Mouse (Mus musculus) neural tube, embryonic 12.5 days (tissue): ENCODE results near the gene Serpina9. TPM values are rescaled to one million over a fixed set of nuclear protein-coding genes. Genes with fewer than 3 reads are reported as not detected.

ENCODE experiments used
- ATAC-seq: fragments of 200-750 bp; cut with Nextera tagmentation; 2 replicates; pipeline ENCODE4 v1.8.0; 2017; ENCODE audit warnings: low read depth, mild to moderate bottlenecking, moderate TSS enrichment, moderate library complexity; ENCODE audit not compliant: low FRiP score
- H3K27ac ChIP-seq: fragments of 300-500 bp; sonication (generic); 2 replicates; pipeline ENCODE4 v1.5.1; 2016
- H3K27me3 ChIP-seq: fragments of 300-500 bp; sonication (generic); replicated peaks from 2 replicates; pipeline ENCODE4 v1.6.1; 2016; ENCODE audit warnings: mild to moderate bottlenecking
- H3K36me3 ChIP-seq: fragments of 300-500 bp; sonication (generic); 2 replicates; pipeline ENCODE4 v1.6.1; 2016; ENCODE audit warnings: mild to moderate bottlenecking
- H3K4me1 ChIP-seq: fragments of 300-500 bp; sonication (generic); 2 replicates; pipeline ENCODE4 v1.6.1; 2016
- H3K4me2 ChIP-seq: fragments of 300-500 bp; sonication (generic); replicated peaks from 2 replicates; pipeline ENCODE4 v1.6.1; 2016; ENCODE audit warnings: mild to moderate bottlenecking
- H3K4me3 ChIP-seq: fragments of 300-500 bp; sonication (generic); 2 replicates; pipeline ENCODE4 v1.5.1; 2016
- H3K9ac ChIP-seq: fragments of 300-500 bp; sonication (generic); 2 replicates; pipeline ENCODE4 v1.6.1; 2016; ENCODE audit warnings: mild to moderate bottlenecking
- H3K9me3 ChIP-seq: fragments of 300-500 bp; sonication (generic); 2 replicates; pipeline ENCODE4 v1.6.1; 2016; ENCODE audit warnings: mild to moderate bottlenecking
- whole genome bisulfite sequencing: fragments of 180-500 bp; shearing (Covaris S2); methylation state at CpG from one replicate; pipeline ENCODE4 v1.1.7; 2016; 5-methylcytosine and 5-hydroxymethylcytosine counted together
- polyA plus RNA-seq: library from polyadenylated mRNA; unstranded; fragments of >200 nt; fragmentation: Nextera tagmentation; extraction: Ambion mirVana; gene quantifications from 2 replicates; pipeline ENCODE4 v1.2.1, GENCODE M21; 2016

Serpina9 gene
- polyA plus RNA-seq, 1 experiment from 2014 or later: not detected

DNA sequence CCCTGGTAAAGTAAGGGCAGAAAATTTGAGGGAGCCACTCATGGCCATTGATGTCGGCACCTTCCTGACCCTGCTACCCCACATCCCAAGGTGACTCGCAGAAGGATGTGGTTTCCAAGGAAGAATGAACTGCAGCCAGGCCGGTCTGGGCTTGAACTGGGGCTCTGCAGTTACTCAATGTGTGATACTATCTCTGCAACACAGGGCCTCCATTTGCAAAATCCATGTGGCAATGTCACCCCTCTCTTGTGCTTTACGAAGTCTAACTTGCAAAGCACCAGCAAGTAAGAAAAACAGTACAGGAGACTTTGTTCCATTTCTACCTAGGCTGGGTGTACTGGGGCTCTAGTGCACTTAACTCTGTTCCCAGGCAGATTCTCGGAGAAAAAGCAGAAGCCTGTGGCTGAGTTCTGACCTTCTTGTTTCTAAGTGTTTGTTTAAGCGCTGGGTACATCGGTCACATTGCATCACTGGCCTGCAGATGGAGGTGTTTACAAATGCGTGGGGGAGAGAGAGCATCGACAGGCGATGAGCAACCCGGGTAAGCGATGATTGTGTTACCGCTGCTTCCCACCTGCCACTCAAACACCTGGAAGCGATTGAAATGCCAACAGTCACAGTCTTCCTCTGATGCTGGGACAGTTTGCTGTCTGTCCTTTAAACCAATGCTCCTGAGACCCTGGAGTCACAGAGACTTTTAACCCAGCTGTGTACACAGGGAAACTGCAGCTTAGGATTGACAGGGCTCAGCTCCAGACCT, 24.6 kb downstream of the Serpina9 start:
- H3K9ac ChIP-seq: no peak overlapping the region

GRCm38 (mm10) chr12:103985868-103986267, 27.7 kb downstream of the Serpina9 start:
- H3K4me3 ChIP-seq: no peak overlapping the region
- H3K27me3 ChIP-seq: no peaks in the 10 kb centered on the region

More for the DNA sequence above, 24.6 kb downstream of the Serpina9 start:
- no peaks in the 10 kb centered on the region for H3K27me3 ChIP-seq
- H3K4me3 ChIP-seq: no peak overlapping the region
- no peaks in the 10 kb centered on the region for H3K36me3 ChIP-seq
- 68% methylated on average over 14 of the region's 14 CpGs for WGBS
- H3K4me2 ChIP-seq: no peak overlapping the region
- no peak for ATAC-seq
- H3K27ac ChIP-seq: no peak overlapping the region
- H3K4me1 ChIP-seq: no peaks in the 10 kb centered on the region
- no peaks in the 10 kb centered on the region for H3K9me3 ChIP-seq

DNA sequence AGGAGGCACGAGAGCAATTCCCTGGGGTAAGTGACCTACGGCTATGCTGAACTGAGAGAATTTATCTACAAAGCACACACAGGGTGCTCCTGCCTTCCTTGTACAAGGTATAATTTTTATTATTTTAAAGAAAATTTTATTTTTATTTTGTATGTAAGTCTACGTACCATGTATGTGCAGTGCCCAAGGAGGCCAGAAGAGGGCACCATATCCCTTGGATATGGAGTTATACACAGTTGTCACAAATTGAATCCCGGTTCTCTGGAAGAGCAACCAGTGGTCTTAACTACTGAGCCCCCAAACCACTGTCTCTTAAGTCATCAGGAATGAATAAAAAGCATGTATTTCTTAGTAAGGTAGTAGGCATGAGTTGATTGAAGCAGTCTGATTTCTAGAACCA, 28.6 kb downstream of the Serpina9 start:
- Histone ChIP-seq H3K9me3 (no peaks in the 10 kb centered on the region), H3K4me1 (no peaks in the 10 kb centered on the region), H3K4me3 (no peak overlapping the region), H3K27ac (no peak overlapping the region), H3K9ac (no peak overlapping the region), H3K27me3 (no peaks in the 10 kb centered on the region), H3K4me2 (no peak overlapping the region), H3K36me3 (no peaks in the 10 kb centered on the region)
- WGBS: 68% methylated on average over 4 of the region's 4 CpGs
- no peak for ATAC-seq

More at GRCm38 (mm10) chr12:103985868-103986267, 27.7 kb downstream of the Serpina9 start:
- Histone ChIP-seq H3K4me2 (no peak overlapping the region), H3K36me3 (no peaks in the 10 kb centered on the region), H3K9me3 (no peaks in the 10 kb centered on the region), H3K27ac (no peak overlapping the region), H3K9ac (no peak overlapping the region), H3K4me1 (no peaks in the 10 kb centered on the region)
- no peak for ATAC-seq
- 74% methylated on average over 5 of the region's 5 CpGs for WGBS

- Histone ChIP-seq H3K9me3 (no peaks in the 10 kb centered on the region), H3K4me3 (no peak overlapping the region), H3K36me3 (no peaks in the 10 kb centered on the region), H3K4me2 (no peak overlapping the region), H3K9ac (no peak overlapping the region), H3K27me3 (no peaks in the 10 kb centered on the region), H3K4me1 (no peaks in the 10 kb centered on the region), H3K27ac (no peak overlapping the region)
- 82% methylated on average over 7 of the region's 7 CpGs for WGBS
- no peak for ATAC-seq
These were observed 31.8 kb downstream of the Serpina9 start for GRCm38 (mm10) chr12:103981646-103982360.

DNA sequence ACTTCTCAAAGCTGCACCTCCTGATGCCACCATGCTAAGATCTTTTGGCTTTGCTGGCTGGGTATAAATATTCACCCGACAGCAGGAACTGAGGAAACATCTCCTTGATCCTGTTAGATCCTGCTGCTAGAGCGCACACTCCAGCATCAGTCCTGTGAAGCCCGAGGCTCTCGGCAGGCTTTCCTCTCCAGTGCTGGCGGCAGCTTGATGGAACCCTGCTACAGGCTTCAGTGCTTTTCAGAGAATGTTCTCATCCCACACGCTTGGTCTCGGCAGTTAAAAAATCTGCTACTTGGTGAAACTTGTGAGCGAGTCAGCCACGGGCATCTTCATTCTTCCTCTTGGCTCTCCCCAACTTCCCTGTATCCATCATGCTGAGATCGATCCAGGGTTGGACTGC, 35.3 kb downstream of the Serpina9 start:
- Histone ChIP-seq H3K36me3 (no peaks in the 10 kb centered on the region), H3K27ac (no peak overlapping the region), H3K9me3 (no peaks in the 10 kb centered on the region), H3K4me2 (no peak overlapping the region), H3K4me3 (no peak overlapping the region), H3K4me1 (no peaks in the 10 kb centered on the region), H3K9ac (no peak overlapping the region), H3K27me3 (no peaks in the 10 kb centered on the region)
- WGBS: 90% methylated on average over 10 of the region's 10 CpGs
- no peak for ATAC-seq

DNA sequence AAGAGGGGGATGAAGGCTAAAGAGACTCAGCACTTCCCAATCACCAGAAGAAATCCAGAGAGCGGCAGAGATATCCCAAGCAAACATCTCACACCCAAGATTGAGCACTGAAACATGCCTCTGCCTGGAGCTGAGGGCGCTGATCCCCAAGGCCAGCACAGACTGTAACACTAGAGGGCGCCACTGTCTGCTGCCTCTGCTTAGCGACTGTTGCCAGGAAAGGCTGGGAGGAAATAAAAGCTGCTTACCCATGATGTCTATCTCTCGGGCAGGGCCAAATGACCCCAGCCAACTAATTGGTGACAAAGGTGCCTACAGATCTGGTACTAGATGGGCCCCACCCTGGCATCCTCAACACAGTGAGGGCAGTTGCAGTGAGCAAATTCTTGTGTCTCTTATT, 35.7 kb downstream of the Serpina9 start:
- H3K4me2 ChIP-seq: no peak overlapping the region
- no peaks in the 10 kb centered on the region for H3K27me3 ChIP-seq
- H3K9ac ChIP-seq: no peak overlapping the region
- H3K36me3 ChIP-seq: no peaks in the 10 kb centered on the region
- H3K4me3 ChIP-seq: no peak overlapping the region
- no peak for ATAC-seq
- WGBS: 33% methylated on average over 5 of the region's 5 CpGs
- no peaks in the 10 kb centered on the region for H3K4me1 ChIP-seq
- no peak overlapping the region for H3K27ac ChIP-seq
- H3K9me3 ChIP-seq: no peaks in the 10 kb centered on the region

- H3K27me3 ChIP-seq: no peaks in the 10 kb centered on the region
- WGBS: 60% methylated on average over 3 of the region's 3 CpGs
- H3K4me1 ChIP-seq: no peaks in the 10 kb centered on the region
- H3K9me3 ChIP-seq: no peaks in the 10 kb centered on the region
- no peak overlapping the region for H3K4me3 ChIP-seq
- H3K4me2 ChIP-seq: no peak overlapping the region
- no peak overlapping the region for H3K27ac ChIP-seq
- ATAC-seq: no peak
- no peak overlapping the region for H3K9ac ChIP-seq
- no peaks in the 10 kb centered on the region for H3K36me3 ChIP-seq
These were observed 36.5 kb downstream of the Serpina9 start for GRCm38 (mm10) chr12:103977060-103977459.

GRCm38 (mm10) chr12:103971080-103971479, 42.5 kb downstream of the Serpina9 start:
- Histone ChIP-seq H3K36me3 (no peaks in the 10 kb centered on the region), H3K4me3 (no peak overlapping the region), H3K9me3 (0 out of 2 replicates have a peak, but pooled peaks cover 5% of the 10 kb centered on the region), H3K9ac (no peak overlapping the region), H3K4me1 (no peaks in the 10 kb centered on the region), H3K4me2 (no peak overlapping the region), H3K27me3 (no peaks in the 10 kb centered on the region), H3K27ac (no peak overlapping the region)
- WGBS: 90% methylated on average over 4 of the region's 4 CpGs
- ATAC-seq: no peak

- no peak for ATAC-seq
- Histone ChIP-seq H3K9ac (no peak overlapping the region), H3K4me2 (no peak overlapping the region), H3K36me3 (no peaks in the 10 kb centered on the region), H3K4me3 (no peak overlapping the region), H3K27ac (no peak overlapping the region), H3K4me1 (no peaks in the 10 kb centered on the region), H3K9me3 (0 out of 2 replicates have a peak, but pooled peaks cover 11% of the 10 kb centered on the region), H3K27me3 (no peaks in the 10 kb centered on the region)
- WGBS: 89% methylated on average over 9 of the region's 9 CpGs
These were observed 43.9 kb downstream of the Serpina9 start for GRCm38 (mm10) chr12:103969577-103970116.

GRCm38 (mm10) chr12:103966761-103967160, 46.8 kb downstream of the Serpina9 start:
- Histone ChIP-seq H3K36me3 (no peaks in the 10 kb centered on the region), H3K4me2 (no peak overlapping the region), H3K9ac (no peak overlapping the region), H3K9me3 (0 out of 2 replicates have a peak, but pooled peaks cover 12% of the 10 kb centered on the region), H3K4me3 (no peak overlapping the region), H3K4me1 (no peaks in the 10 kb centered on the region), H3K27ac (no peak overlapping the region), H3K27me3 (no peaks in the 10 kb centered on the region)
- WGBS: 77% methylated on average over 3 of the region's 3 CpGs
- ATAC-seq: no peak

DNA sequence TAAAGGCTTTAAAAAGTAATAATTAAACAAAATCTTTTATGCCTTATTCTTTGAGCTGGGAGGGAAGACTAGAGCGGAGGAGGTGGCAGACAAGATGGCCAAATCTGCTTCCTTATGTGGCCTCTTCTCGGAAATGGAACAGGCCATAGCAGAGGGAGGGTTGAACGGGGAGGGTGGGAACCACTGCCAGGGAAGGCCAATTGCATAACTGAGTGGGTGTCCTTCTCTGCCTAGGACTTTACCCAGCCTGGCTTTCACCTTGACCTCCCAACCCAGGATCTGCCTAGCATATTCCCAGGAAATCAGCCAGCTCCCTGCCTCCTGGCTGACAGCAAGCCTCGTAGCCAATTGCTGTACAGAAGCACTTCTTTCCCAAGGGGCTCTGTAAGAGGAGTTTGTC, 50.3 kb downstream of the Serpina9 start:
- Histone ChIP-seq H3K36me3 (no peaks in the 10 kb centered on the region), H3K27me3 (no peaks in the 10 kb centered on the region), H3K27ac (no peak overlapping the region), H3K9ac (no peak overlapping the region), H3K4me2 (no peak overlapping the region), H3K9me3 (0 out of 2 replicates have a peak, but pooled peaks cover 23% of the 10 kb centered on the region), H3K4me3 (no peak overlapping the region), H3K4me1 (no peaks in the 10 kb centered on the region)
- WGBS: 84% methylated on average over 4 of the region's 4 CpGs
- ATAC-seq: no peak

DNA sequence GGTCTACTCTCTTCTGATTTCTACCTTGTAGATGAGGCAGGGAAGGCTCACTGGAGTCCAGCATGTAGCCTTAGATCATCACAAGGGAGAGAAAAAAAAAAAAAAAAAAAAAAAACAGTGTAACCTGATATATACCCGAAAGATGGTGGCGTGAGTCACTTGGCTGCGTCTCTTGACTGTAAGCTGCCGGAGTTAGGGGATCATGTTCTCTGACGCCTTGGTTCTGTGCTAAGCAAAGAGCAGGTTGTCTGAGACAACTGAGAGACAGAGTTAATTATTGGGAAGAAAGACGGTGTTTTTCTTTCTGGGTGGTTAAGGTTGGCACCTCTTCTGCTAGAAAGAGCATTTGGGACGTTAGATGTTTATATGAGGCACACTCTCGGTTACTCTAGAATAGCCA, 50.7 kb downstream of the Serpina9 start:
- H3K4me1 ChIP-seq: no peaks in the 10 kb centered on the region
- ATAC-seq: no peak
- H3K4me3 ChIP-seq: no peak overlapping the region
- 0 out of 2 replicates have a peak, but pooled peaks cover 23% of the 10 kb centered on the region for H3K9me3 ChIP-seq
- no peak overlapping the region for H3K27ac ChIP-seq
- H3K36me3 ChIP-seq: no peaks in the 10 kb centered on the region
- H3K4me2 ChIP-seq: no peak overlapping the region
- H3K9ac ChIP-seq: no peak overlapping the region
- no peaks in the 10 kb centered on the region for H3K27me3 ChIP-seq
- 89% methylated on average over 8 of the region's 8 CpGs for WGBS
